Mouse (Mus musculus) neural tube, embryonic 14.5 days (tissue): Measurements from ENCODE around the gene Eif6. TPM values are rescaled to one million over a fixed set of nuclear protein-coding genes. Genes with fewer than 3 reads are reported as not detected.

ENCODE experiments used
- ATAC-seq: fragments of 200-750 bp; cut with Nextera tagmentation; 2 replicates; pipeline ENCODE4 v1.8.0; 2017; ENCODE audit warnings: low read depth, mild to moderate bottlenecking, moderate TSS enrichment, moderate library complexity
- H3K27ac ChIP-seq: fragments of 300-500 bp; sonication (generic); 2 replicates; pipeline ENCODE4 v1.5.1; 2014; ENCODE audit warnings: low read depth, mild to moderate bottlenecking, control low read depth, low read length, moderate library complexity, mixed read lengths
- H3K27me3 ChIP-seq: fragments of 300-500 bp; sonication (generic); 2 replicates; pipeline ENCODE4 v1.6.1; 2014; ENCODE audit warnings: low read length; ENCODE audit not compliant: control insufficient read depth, insufficient read depth
- H3K36me3 ChIP-seq: fragments of 300-500 bp; sonication (generic); 2 replicates; pipeline ENCODE4 v1.6.1; 2014; ENCODE audit warnings: low read length, mixed read lengths; ENCODE audit not compliant: control insufficient read depth, insufficient read depth
- H3K4me1 ChIP-seq: fragments of 300-500 bp; sonication (generic); 2 replicates; pipeline ENCODE4 v1.6.1; 2014; ENCODE audit warnings: low read length; ENCODE audit not compliant: control insufficient read depth, insufficient read depth
- H3K4me2 ChIP-seq: fragments of 300-500 bp; sonication (generic); 2 replicates; pipeline ENCODE4 v1.6.1; 2014; ENCODE audit warnings: mild to moderate bottlenecking, low read depth, low read length, control low read depth
- H3K4me3 ChIP-seq: fragments of 300-500 bp; sonication (generic); 2 replicates; pipeline ENCODE4 v1.5.1; 2014; ENCODE audit warnings: low read depth, low read length, control low read depth, mixed read lengths
- H3K9ac ChIP-seq: fragments of 300-500 bp; sonication (generic); replicated peaks from 2 replicates; pipeline ENCODE4 v1.6.1; 2014; ENCODE audit warnings: low read depth, mild to moderate bottlenecking, control low read depth, low read length, mixed read lengths
- H3K9me3 ChIP-seq: fragments of 300-500 bp; sonication (generic); 2 replicates; pipeline ENCODE4 v1.6.1; 2016; ENCODE audit warnings: low read length; ENCODE audit not compliant: control insufficient read depth
- WGBS: fragments of 180-500 bp; shearing (Covaris S2); extraction: QIAGEN DNeasy Blood & Tissue Kit; methylation state at CpG from one replicate; pipeline ENCODE4 v1.1.7; 2014; 5-methylcytosine and 5-hydroxymethylcytosine counted together
- polyA plus RNA-seq: library from polyadenylated mRNA; unstranded; fragments of >200 nt; fragmentation: Nextera tagmentation; extraction: Ambion mirVana; gene quantifications from 2 replicates; pipeline ENCODE4 v1.2.1, GENCODE M21; 2014

Eif6 gene
- polyA plus RNA-seq, 1 experiment from 2014 or later, result 133 TPM

DNA sequence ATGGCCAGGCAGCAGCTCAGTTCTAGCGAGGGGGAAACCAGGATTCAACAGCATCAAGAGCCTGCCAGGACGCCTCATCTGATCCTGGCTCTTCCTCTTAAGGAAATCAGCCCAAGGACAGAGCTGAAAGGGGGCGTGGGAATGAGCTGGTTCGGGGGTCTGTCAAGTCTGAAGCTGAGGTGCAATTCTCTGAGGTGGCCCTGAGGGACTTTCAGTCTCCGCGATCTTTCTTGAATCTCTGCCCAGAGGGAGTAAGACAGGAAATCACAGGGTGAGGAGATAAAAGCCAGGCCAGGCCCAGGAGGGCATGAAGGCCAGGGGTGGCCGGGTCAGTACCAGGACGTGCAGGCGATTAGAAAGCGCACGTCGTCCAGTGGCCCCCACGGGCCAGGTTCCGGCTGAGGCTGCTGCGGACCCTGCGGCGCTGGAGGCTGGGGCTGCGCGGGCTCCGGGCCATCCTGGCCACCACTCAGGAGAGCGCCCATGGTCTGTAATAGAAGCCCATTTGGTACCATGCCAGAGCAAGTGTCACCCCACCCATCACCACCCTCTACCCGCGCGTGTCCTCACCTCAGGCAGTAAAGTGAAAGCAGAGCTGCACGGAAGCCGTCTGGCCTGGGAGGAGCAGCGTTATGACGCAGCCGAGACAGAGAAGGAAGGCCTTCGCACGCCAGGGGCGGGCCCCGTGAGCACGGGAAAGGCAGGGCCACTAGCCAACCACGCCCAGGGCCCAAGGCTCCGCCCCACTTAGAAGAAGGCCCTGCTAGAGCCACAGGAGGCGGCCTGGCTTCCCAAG is 7.9 kb downstream of the Eif6 start:
- 2% methylated on average over 37 of the region's 37 CpGs for WGBS
- Histone ChIP-seq H3K27ac (peak overlapping the region; percentile 85), H3K4me3 (peak overlapping the region; percentile 52), H3K27me3 (no peaks in the 10 kb centered on the region), H3K9ac (peak overlapping the region; percentile 80), H3K4me2 (peak overlapping the region; percentile 81), H3K9me3 (no peaks in the 10 kb centered on the region), H3K36me3 (peaks cover 23% of the 10 kb centered on the region), H3K4me1 (peaks cover 12% of the 10 kb centered on the region; the same call in 1 of the 2 replicates)
- peak; percentile 93 for ATAC-seq

DNA sequence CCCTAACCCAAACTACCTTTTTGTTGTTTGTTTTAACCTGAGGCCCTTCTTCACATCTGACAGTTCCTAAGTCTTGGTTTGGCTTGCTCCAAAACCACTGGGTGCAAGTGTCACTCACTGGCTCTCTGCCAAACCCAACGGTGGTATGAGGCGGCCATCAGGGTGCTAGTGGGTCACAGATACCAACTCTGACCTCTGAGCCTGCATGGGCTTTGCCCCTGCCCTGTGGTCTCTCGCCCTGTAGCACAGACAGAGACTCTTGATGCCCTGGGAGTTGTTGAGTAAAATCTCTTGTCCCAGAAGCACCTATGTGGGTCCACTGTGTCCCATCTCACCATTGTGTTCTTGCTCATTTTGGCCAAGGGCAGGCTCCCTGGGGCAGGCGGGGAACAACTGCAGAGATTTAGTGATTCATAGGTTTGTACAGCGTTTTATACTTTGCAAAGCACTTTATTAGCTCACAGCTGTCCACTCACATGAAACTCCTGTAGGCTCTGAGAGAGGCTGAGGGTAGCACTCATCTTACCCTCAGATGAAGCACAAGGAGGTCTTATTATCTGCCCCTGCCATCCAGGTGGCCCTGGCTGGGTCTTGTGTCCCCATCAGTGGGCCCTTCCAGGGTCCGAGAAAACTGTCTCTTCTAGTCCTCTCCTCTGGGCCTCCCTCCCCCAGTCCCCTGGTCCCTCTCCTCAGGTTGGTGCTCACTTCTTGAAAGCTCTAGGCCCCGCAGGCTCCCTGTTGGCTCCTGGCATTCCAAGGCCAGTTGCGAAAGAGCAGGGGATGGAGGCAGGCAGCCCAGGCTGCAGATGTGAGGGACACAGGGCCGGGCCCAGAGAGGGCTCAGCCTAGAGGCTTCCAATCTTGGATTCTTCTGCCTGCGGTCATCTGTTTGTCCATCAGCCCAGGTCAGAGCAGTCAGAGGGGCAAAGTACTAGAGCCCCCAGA is 9.2 kb downstream of the Eif6 start:
- WGBS, result 83% methylated on average over 10 of the region's 10 CpGs
- no peak overlapping the region; the same call in 1 of the 2 replicates for H3K27ac ChIP-seq
- H3K36me3 ChIP-seq, result peaks cover 14% of the 10 kb centered on the region; the same call in 1 of the 2 replicates
- H3K4me1 ChIP-seq, result peaks cover 12% of the 10 kb centered on the region; the same call in 1 of the 2 replicates
- no peak overlapping the region; the same call in 1 of the 2 replicates for H3K4me3 ChIP-seq
- no peak for ATAC-seq
- H3K9ac ChIP-seq, result peak overlapping the region; percentile 80; the same call in 1 of the 2 replicates
- H3K27me3 ChIP-seq, result no peaks in the 10 kb centered on the region
- no peaks in the 10 kb centered on the region for H3K9me3 ChIP-seq
- peak overlapping the region; percentile 81 for H3K4me2 ChIP-seq

DNA sequence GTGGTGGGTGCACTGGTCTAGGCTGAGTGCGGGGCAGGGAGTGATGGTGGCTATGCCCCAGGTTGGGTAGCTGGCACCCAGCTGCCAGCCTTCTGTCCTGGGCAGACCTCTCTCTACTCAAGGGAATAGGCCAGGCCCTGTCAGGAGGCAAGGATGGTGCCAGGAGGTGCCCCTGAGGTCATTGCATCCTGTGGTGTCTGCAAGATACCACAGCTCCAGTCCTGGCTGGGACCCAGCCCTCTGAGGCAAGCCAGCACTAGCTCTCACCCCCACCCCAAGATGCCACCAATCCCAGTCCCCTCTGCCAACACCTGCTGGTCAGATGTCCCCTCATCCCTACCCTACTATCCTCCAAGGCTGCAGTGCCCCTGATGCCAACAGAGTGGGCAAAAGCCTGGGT is 10.5 kb downstream of the Eif6 start:
- Histone ChIP-seq H3K27ac (no peak overlapping the region), H3K4me3 (no peak overlapping the region), H3K27me3 (no peaks in the 10 kb centered on the region), H3K4me1 (peaks cover 12% of the 10 kb centered on the region; the same call in 1 of the 2 replicates), H3K9ac (no peak overlapping the region), H3K36me3 (peaks cover 7% of the 10 kb centered on the region; the same call in 1 of the 2 replicates), H3K9me3 (no peaks in the 10 kb centered on the region), H3K4me2 (no peak overlapping the region)
- no peak for ATAC-seq
- 100% methylated on average over 1 of the region's 1 CpGs for WGBS

GRCm38 (mm10) chr2:155814829-155815228 is 11.9 kb downstream of the Eif6 start:
- no peaks in the 10 kb centered on the region for H3K27me3 ChIP-seq
- H3K4me1 ChIP-seq, result peaks cover 12% of the 10 kb centered on the region; the same call in 1 of the 2 replicates
- H3K4me3 ChIP-seq, result no peak overlapping the region
- no peak overlapping the region for H3K4me2 ChIP-seq
- no peak overlapping the region for H3K9ac ChIP-seq
- peaks cover 13% of the 10 kb centered on the region for H3K36me3 ChIP-seq
- H3K9me3 ChIP-seq, result no peaks in the 10 kb centered on the region
- no peak overlapping the region for H3K27ac ChIP-seq
- WGBS, result 27% methylated on average over 5 of the region's 5 CpGs
- no peak for ATAC-seq

- Histone ChIP-seq H3K4me1 (peaks cover under 1% of the 10 kb centered on the region; the same call in 1 of the 2 replicates), H3K27me3 (no peaks in the 10 kb centered on the region), H3K4me2 (no peak overlapping the region), H3K27ac (no peak overlapping the region), H3K9me3 (no peaks in the 10 kb centered on the region), H3K9ac (no peak overlapping the region), H3K4me3 (no peak overlapping the region), H3K36me3 (peaks cover 13% of the 10 kb centered on the region; the same call in 1 of the 2 replicates)
- ATAC-seq, result no peak
- WGBS, result 88% methylated on average over 4 of the region's 4 CpGs
These were observed 14.1 kb downstream of the Eif6 start for GRCm38 (mm10) chr2:155812637-155813036.

DNA sequence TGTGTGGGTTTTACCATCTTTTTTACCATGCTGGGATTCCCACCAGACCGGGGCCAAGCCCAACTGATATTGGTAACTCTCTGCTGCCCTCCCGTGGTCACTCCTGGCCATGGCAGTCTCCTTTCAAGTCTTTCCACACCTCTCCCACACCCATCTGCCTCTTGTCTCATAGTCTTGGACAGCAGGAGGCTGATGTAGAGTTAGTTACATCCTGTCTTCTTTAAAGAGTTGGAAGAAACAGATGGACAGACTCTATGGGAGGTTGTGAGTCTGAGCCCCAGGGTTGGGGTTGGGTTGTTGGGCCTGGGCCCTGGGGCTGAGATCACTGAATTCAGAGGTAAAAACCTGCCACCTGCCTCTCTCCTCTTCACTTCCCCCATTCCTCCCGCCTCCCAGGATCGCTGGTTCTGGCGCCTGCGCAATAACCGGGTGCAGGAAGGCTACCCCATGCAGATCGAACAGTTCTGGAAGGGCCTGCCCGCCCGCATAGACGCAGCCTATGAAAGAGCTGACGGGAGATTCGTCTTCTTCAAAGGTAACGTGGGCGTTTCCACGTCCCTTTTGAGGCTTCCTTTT is 14.8 kb downstream of the Eif6 start:
- Histone ChIP-seq H3K27ac (no peak overlapping the region), H3K4me1 (no peaks in the 10 kb centered on the region), H3K36me3 (peaks cover 13% of the 10 kb centered on the region; the same call in 1 of the 2 replicates), H3K4me2 (no peak overlapping the region), H3K9ac (no peak overlapping the region), H3K9me3 (no peaks in the 10 kb centered on the region), H3K27me3 (no peaks in the 10 kb centered on the region), H3K4me3 (no peak overlapping the region)
- WGBS, result 41% methylated on average over 16 of the region's 16 CpGs
- no peak for ATAC-seq

- H3K36me3 ChIP-seq, result peaks cover 5% of the 10 kb centered on the region; the same call in 1 of the 2 replicates
- WGBS, result 91% methylated on average over 4 of the region's 4 CpGs
These were observed 17.1 kb downstream of the Eif6 start for GRCm38 (mm10) chr2:155809620-155810019.

GRCm38 (mm10) chr2:155807408-155807807 is 19.3 kb downstream of the Eif6 start:
- H3K36me3 ChIP-seq, result peaks cover 9% of the 10 kb centered on the region; the same call in 1 of the 2 replicates
- H3K9ac ChIP-seq, result no peak overlapping the region
- no peak for ATAC-seq
- no peak overlapping the region for H3K4me3 ChIP-seq
- no peaks in the 10 kb centered on the region for H3K27me3 ChIP-seq
- no peak overlapping the region for H3K27ac ChIP-seq
- 32% methylated on average over 4 of the region's 4 CpGs for WGBS
- H3K9me3 ChIP-seq, result no peaks in the 10 kb centered on the region
- no peaks in the 10 kb centered on the region for H3K4me1 ChIP-seq
- H3K4me2 ChIP-seq, result no peak overlapping the region

More at GRCm38 (mm10) chr2:155809620-155810019, 17.1 kb downstream of the Eif6 start:
- Histone ChIP-seq H3K4me1 (no peaks in the 10 kb centered on the region), H3K9me3 (no peaks in the 10 kb centered on the region), H3K9ac (no peak overlapping the region), H3K4me2 (no peak overlapping the region), H3K27me3 (no peaks in the 10 kb centered on the region), H3K27ac (no peak overlapping the region), H3K4me3 (no peak overlapping the region)
- ATAC-seq, result no peak
